Mouse (Mus musculus): ENCODE data around the gene Gm4969. TPM values are rescaled to one million over a fixed set of nuclear protein-coding genes. Genes with fewer than 3 reads are reported as not detected.

Gm4969 gene
- total RNA-seq, 2 experiments from 2014 or later: 0.27 TPM; not detected in 1

DNA sequence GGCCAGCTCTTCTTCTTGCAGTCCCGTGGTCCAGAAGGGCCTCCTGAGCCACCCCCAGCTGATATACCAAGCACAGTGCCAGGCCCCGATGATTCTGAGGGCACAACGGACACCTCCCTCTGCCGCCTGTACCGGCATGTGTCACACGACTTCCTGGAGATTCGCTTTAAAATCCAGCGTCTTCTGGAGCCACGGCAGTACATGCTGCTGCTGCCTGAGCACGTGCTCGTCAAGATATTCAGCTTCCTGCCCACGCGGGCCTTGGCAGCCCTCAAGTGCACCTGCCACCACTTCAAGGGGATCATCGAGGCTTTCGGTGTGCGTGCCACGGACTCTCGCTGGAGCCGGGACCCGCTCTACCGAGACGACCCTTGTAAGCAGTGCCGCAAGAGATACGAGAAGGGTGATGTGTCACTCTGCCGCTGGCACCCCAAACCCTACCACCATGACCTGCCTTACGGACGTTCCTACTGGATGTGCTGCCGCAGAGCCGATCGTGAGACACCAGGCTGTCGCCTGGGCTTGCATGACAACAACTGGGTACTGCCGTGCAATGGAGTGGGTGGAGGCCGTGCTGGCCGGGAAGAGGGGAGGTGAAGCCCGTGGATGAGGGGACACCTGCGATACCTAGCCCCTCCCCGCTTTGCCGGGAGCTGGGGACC, 18.6 kb upstream of the Gm4969 start:
- DNase-seq (ENCODE audit: low spot score in 2 of 2): no peak

DNA sequence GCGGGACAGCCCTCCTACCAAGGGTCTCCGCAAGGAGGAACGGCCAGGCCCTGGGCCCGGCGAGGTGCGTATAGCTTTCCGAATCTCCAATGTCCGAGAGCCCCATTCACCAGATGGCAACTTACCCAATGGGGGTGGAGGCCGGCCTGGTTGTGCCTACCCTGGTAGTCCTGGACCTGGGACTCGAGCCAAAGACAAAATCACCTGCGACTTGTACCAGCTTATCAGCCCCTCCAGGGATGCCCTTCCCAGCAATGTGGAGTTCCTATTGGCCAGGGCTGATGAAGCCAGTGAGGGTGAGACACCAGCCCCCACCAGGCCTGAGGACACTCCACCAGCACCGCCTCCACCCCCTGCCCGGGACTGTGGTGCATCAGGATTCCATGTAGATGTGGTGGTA, 18.0 kb upstream of the Gm4969 start:
- DNase-seq (ENCODE audit: low spot score in 2 of 2): no peak

DNA sequence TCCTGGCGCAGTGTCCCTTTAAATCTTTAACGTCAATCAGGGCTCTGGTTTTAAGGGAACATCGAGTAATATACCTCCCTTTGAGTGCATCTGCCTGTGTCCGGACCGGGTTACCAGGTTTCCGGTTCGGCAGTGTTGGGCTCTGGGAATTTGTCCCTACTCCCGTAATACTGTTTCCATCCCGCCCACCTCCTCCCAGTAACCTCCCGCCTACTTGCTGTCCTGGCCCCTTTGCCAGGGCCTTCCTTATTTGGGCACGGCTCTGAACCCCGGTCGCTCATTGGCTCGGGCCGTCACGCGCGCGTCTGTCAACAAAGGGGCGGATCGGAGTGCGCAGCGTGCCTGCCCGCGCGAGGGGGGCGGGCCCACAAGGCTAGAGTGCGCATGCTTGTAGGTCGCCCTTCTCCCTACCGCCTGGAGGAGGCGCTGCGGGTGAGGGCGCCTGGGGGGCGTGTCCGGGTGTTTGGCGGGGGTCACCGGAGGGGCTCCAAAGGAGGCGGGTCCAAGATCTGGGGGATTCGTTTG, 13.2 kb upstream of the Gm4969 start:
- DNase-seq (ENCODE audit: low spot score in 2 of 2): peak; percentile 97 to 98

DNA sequence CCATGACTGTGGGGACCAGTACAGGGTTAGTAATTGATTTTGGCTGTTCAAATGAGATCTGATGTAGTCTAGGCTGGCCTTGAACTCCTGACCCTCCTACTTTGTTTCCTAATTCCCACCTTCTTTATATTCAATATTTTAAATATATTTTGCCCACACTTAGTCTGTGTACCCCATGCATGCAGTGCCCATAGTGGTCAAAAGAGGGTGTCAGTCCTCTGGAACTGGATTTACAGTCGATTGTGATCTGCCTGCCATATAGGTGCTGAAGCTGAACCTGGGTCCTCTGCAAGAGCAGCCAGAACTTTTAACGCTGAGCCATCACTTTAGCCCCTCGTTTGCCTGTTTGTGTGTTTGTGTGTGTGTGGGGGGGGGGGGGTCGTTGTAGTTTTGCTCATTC, 12.5 kb upstream of the Gm4969 start:
- DNase-seq (ENCODE audit: low spot score in 2 of 2): no peak

DNA sequence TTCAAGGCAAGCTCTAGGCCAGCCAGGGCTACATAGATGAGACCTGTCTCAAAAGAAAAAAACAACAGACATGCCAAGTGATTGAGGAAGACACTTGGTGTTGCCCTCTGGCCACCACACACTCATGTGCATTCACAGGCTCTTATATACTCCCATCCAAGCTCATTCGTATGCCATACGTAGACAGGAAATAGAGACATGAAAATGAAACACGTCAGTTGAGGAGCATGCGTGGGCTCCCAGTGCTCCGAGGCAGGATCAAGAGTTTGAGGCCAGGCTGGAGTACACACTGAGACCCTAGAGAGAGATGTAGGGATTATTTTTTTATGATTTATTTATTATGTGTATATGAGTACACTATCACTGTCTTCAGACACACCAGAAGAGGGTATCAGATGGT, 11.2 kb upstream of the Gm4969 start:
- no peak for DNase-seq (ENCODE audit: low spot score in 2 of 2)

DNA sequence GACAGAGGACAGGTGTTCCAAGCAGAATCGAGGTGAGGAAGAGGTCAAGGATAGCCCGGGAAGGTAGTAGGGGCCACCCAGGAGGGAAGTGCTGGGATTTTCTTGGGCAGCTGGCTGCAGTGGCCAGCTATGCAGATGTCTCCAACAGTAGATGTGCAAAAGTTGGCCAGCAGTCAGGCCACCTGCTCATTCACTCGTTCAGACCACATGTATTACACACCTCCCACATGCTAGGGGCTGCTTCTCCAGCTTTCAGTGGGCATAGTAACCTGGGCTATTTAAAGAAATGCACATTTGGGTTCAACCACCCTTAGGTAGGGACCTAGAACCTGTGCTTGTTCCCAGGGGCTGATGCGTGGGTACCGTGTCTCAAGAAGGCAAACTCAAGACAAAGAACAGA, 9.6 kb upstream of the Gm4969 start:
- no peak for DNase-seq (ENCODE audit: low spot score in 2 of 2)

DNA sequence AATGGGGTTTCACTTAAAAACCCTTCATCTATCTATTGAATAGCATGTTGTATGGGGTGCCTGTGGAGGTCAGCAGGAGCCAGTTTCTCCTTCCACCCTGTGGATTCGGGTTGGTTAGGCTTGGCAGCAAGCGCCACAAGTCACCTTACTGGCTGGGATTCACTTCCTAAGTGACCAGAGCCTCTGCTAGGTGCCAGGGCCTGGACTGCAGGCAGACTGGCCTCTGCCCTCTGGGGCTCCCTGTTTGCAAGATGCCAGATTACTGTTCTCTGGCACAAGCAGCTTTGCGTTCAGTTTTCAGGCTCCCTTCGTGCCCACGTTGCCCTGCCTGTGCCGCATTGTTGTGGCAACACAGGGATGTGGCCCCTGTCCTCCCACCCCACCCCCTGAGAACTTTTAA, 6.5 kb upstream of the Gm4969 start:
- DNase-seq (ENCODE audit: low spot score in 2 of 2): no peak

DNA sequence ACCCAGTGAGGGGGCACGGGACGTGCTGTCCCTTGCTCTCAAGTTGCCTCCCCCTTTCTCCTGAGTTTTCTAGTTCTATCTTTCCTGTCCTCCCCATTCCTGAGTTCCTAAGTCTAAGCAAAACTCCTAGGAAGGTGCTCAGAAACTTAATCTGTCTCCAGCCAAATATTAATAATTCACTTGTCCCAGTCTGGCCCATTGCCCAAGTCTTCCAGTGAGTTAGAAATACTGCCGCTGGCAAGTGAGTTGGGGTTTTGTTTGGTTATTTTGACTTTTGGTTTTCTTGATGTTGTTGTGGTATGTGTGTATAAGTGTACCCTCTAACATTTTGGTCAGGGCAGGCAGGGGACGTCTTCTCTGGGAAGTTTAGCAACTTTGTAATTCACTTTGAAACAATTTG, 3.5 kb upstream of the Gm4969 start:
- DNase-seq (ENCODE audit: low spot score in 2 of 2): no peak

DNA sequence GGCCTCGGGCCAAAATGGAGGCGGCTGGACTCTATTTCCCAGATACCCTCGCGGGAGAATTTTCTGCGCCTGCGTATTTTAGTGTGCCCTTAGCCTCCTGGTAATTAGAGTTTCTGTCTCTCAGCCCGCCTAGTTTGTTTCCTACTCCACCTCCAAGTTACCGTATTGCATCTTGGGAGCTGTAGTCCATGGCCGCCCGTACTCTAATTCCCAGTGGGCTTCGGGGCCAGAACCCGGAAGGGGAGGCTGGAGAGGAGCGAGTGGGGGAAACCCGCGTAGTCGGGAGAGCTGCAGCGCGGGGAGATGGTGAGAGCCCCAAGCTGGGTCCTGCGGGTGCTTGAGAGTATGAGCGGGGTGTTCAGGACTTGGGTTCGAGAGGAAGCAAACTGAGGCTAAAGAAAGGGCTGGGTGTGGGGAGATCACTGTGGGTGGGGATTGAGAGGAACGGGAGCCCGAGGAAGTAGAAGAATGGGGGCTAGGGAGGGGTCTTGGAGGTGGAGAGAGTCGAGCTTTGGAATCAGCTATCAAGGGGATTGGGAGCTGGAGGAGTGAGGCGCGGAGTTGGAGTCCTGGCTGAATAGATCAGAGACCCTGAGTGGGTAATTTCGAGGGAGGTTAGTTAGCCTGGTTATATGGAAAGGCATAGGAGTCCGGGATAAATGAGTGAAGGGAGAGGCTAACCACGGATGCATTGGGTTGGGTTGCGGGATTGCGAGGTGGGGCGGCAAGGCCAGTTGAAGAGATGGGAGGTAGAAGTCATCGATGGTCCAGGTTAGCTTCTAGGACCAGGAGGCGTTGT, 1.7 kb upstream of the Gm4969 start, which contains the start of gene Fbxo46:
TSS of gene Fbxo46 (plus strand) at position 229 of the 799 bp plus-strand sequence.
- DNase-seq (ENCODE audit: low spot score in 2 of 2): peak; percentile 94 to 97

DNA sequence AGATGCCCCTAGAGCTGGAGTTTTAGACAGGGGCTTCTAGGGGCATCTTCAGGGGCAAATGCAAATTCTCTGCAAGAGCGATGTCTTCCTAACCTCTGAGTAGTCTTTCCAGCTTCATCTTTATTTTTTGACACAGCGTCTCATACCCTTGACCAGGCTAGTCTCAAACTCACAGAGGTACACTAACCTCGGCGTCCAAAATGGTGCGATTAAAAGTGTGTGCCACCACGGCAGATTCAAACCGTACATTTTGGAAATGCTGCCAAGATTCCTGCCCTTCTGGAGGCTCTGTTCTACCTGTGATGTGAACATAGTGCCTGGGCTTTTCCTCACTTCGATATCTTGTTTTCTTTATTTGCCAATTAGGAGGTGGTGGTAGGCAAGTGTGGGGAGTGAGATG, 915 bp upstream of the Gm4969 start:
- no peak for DNase-seq (ENCODE audit: low spot score in 2 of 2)

DNA sequence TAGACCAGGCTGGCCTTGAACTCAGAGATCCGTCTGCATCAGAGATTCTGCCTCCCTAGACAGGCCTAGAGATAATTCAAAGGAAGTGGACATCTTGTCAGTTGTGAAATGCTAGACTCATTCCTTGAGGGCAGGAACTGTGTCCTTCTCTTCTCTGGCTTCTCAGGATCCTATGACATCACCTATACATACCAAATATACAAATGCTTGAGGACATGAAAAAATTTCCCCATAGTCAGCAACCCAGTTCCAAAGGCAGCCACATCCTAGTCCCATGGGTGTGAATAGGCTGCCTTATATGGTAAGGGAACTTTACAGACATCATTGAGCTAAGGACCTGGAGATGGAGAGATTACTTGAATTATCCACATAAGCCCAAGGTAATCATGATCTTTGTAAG, 8.6 kb downstream of the Gm4969 start:
- DNase-seq (ENCODE audit: low spot score in 2 of 2): no peak

DNA sequence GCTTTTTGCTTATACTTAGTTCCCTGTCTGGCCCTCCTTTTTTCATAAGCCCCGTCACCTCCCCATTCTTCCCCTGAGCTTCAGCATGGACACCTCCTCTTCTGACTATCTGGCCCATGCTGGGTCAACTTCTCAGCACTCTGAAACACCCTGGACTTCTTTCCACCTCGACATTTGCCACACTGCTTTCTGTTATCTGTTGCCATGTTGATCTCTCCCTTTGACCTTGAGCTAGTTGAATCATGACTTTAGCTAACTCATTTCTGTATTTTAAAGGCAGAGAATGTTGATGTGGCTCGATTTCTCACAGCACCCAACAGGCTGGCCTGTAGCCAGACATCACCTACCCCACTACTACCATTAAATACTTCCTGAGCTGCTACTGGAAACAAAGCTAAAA, 10.7 kb downstream of the Gm4969 start:
- no peak for DNase-seq (ENCODE audit: low spot score in 2 of 2)

DNA sequence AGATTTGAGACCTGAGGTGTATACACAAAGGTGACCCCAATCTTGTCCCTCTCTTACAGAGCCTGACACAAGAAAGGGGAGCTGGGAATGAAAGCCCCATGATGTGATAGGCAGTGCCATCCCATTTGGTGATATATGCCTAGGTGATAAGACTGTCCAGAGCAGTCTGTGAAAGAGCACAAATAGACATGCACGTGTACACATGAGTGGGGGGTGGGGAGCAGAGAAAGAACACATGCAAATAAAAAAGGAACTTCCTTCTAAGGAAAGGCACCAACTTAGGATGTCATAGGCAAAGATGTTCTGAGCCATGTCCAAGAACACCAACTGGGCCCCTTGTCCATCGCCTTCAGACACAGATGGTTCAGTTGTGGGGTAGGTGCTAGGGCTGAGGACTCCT, 13.7 kb downstream of the Gm4969 start:
- DNase-seq (ENCODE audit: low spot score in 2 of 2): no peak

DNA sequence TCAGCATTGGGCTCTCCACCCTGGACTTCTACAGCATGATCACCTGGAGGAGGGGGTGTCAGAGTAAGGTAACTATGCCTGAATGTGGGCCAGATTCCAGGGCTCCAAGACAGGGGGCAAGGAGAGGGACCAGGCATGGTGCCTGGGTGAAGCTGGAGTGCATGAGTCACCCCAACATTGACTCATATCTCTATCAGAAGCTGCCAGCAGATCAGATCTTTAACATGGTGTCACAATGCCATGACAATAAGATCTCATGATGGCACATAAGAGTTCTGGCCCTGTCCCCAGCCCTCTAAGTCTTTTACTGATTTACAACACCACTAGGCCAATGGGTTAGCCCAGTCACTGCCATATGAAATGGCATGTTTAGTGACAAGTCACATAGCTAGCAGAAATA, 14.4 kb downstream of the Gm4969 start:
- no peak for DNase-seq (ENCODE audit: low spot score in 2 of 2)

DNA sequence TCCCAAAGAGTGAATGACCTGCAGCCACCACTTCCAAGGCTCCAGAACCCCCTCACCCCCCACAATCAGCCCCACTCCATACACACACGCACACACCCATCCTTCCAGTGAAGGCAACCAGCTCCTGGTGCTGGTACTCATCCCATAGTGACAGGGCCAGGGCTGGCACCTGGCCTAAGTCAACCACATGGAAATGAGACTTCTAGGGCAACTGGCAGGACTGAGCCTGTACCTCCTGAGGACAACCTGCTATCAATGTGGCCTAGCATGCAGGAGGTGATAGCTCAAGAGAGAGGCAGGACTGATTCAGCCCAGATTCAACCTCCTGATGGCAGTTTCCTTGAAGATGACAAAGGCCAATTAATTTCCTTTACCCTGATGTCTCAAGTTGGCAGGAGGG, 17.9 kb downstream of the Gm4969 start:
- DNase-seq (ENCODE audit: low spot score in 2 of 2): no peak

DNA sequence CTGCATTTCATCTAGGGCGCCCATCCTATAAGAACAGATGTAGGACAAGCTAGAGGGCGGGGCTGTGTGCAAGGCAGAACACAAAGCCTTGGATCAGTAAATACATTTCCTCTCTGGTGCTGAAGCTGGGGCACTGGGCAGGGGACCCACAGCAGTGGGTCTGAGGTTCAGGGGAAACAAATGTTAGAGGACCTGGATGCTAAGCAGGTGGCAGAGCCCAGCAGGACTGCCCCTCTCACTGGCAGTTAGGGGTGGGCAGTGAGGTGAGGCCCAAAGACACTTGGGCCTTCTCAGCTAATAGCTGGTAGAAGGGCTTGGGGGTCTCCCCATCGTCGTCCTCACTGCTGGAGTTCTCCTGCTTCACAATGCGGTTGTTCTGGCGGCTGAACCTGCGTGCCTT, 19.4 kb downstream of the Gm4969 start:
- no peak for DNase-seq (ENCODE audit: low spot score in 2 of 2)

DNA sequence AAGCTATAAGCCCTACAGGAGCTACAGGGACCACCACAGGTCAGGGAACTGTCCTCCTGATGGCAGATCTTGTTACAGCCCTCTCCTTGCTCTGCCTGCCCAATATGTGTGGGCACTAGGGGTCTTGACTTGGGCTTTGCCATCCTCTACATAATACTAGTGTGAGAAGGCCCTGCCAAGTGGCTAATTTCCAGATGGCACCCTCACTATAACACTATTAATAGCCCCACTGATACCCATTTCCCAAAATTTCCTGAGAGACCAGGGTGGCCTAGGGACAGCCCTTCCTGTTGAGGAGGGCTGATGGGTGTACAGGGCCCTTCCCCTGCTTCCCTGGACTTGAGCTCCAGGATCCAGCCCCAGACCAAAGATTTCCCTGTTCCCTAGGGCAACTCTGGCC, 20.3 kb downstream of the Gm4969 start:
- no peak for DNase-seq (ENCODE audit: low spot score in 2 of 2)

DNA sequence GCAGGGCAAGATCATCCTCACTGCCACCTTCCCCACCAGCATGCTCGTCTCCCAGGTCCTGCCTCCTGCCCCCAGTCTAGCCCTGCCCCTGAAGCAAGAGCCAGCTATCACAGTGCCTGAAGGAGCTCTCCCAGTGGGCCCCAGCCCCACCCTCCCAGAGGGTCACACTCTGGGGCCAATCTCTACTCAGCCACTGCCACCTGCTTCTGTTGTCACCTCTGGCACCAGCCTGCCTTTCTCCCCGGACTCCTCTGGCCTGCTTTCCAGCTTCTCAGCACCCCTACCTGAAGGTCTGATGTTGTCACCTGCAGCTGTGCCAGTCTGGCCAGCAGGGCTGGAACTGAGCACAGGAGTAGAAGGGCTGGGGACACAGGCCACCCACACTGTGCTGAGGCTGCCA, 21.0 kb downstream of the Gm4969 start:
- no peak for DNase-seq (ENCODE audit: low spot score in 2 of 2)

DNA sequence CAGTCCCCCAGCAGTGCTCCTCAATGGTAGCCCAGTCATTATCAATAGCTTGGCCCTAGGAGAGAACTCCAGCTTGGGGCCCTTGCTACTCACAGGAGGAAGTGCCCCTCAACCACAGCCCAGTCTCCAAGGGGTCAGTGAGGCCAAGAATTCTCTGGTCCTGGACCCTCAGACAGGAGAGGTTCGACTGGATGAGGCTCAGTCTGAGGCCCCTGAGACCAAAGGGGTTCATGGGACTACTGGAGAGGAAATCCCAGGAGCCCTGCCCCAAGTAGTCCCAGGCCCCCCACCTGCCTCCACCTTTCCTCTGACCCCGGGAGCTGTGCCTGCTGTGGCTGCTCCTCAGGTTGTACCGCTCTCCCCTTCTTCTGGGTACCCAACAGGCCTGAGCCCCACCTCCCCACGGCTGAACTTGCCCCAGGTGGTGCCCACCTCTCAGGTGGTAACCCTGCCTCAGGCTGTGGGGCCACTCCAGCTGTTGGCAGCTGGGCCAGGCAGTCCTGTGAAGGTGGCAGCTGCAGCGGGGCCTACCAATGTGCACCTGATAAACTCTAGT, 21.7 kb downstream of the Gm4969 start:
- no peak for DNase-seq (ENCODE audit: low spot score in 2 of 2)

DNA sequence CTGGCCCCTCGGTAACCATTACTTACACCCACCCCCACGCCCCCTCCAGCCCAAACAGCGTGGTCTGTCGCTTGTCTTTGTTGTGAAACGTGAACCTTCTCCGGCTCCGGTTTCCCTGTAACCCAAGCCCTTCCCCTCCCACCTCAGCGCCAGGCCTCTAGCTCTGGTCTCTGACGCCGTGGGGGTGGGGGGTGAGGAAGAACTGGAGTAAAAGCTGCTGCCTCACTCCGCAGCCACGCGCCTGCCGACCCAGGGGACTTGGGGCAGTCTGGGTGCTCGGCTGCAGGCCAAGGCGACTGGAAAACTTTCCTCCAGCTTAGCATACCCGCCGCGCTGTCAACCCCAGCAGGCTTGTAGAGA, 22.4 kb downstream of the Gm4969 start:
- no peak for DNase-seq (ENCODE audit: low spot score in 2 of 2)

DNA sequence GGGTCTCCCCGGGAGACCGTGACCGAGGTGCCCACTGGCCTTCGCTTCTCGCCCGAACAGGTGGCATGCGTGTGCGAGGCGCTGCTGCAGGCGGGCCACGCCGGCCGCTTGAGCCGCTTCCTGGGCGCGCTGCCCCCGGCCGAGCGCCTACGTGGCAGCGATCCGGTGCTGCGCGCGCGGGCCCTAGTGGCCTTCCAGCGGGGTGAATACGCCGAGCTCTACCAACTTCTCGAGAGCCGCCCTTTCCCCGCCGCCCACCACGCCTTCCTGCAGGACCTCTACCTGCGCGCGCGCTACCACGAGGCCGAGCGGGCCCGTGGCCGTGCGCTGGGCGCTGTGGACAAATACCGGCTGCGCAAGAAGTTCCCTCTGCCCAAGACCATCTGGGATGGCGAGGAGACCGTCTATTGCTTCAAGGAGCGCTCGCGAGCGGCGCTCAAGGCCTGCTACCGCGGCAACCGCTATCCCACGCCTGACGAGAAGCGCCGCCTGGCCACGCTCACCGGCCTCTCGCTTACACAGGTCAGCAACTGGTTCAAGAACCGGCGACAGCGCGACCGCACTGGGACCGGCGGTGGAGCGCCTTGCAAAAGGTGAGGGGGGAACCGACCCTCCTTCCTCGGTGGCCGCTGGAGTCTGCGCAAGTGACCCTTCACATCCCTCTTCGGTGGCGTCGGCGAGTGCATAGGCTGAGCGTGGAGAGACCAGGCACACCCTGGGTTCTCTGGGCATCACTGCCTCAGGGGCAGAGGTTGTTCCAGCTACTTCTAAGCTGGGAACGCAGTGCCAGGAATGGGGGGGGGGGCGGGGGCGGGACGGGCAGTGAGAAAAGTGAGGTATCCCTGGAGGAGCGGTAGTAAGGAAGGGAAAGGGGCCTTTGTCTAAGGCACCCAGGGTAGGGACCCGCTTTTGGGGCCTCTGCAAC, 23.1 kb downstream of the Gm4969 start:
- no peak for DNase-seq (ENCODE audit: low spot score in 2 of 2)

DNA sequence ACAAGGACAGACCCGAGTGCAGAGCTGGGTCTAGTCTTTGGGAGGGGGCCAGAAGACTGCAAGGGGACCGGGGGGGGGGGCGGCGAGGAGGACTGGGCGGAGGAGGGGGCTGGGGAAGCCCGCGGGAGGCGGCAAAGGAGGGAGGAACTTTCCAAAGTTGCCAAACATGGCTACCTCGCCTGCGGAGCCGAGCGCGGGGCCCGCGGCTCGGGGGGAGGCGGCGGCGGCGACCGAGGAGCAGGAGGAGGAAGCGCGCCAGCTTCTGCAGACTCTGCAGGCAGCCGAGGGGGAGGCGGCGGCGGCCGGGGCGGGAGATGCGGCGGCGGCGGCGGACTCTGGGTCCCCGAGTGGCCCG, 23.7 kb downstream of the Gm4969 start, which contains the start of gene Six5:
TSS of gene Six5 (plus strand) at position 124 of the 355 bp plus-strand sequence.
- DNase-seq (ENCODE audit: low spot score in 2 of 2): no peak

All from layer of hippocampus, adult 18-20 months (tissue).